Comparison of ENCODE assay signal across 8 mouse cellular contexts in genomic region chr2:110949679-110950431, GRCm38 (mm10). TPM values are rescaled to one million over a fixed set of nuclear protein-coding genes. Genes with fewer than 3 reads are reported as not detected.
DNase-seq lines count a peak whose midpoint lies in the region; ATAC-seq lines count a peak whose summit lies in the region.

No protein-coding gene starts in this region.

- peaks cover 7% of the 10 kb centered on the region; the same call in 1 of the 2 replicates for H3K4me1 ChIP-seq in hindbrain, embryonic 15.5 days (replicated peaks)
- peaks cover 3% of the 10 kb centered on the region; the same call in 1 of the 2 replicates for H3K4me1 ChIP-seq in limb, embryonic 12.5 days (replicated peaks)

- WGBS in hindbrain, embryonic 15.5 days: 4% methylated on average over 20 of the region's 20 CpGs
- 16% methylated on average over 20 of the region's 20 CpGs for WGBS in limb, embryonic 12.5 days

- H3K9me3 ChIP-seq in hindbrain, embryonic 15.5 days: no peaks in the 10 kb centered on the region
- H3K9me3 ChIP-seq in limb, embryonic 12.5 days: no peaks in the 10 kb centered on the region

- H3K9ac ChIP-seq in hindbrain, embryonic 15.5 days: peak overlapping the region; percentile 43
- no peak overlapping the region for H3K9ac ChIP-seq in limb, embryonic 12.5 days (replicated peaks)

- no peaks in the 10 kb centered on the region for H3K27me3 ChIP-seq in hindbrain, embryonic 15.5 days
- no peaks in the 10 kb centered on the region for H3K27me3 ChIP-seq in limb, embryonic 12.5 days

- ATAC-seq in hindbrain, embryonic 15.5 days (ENCODE audit: low FRiP score, low read depth): peak; percentile 93
- peak; percentile 83 for ATAC-seq in limb, embryonic 12.5 days (ENCODE audit: insufficient number of reproducible peaks, insufficient read depth, low FRiP score, low TSS enrichment, low read depth)

- peak; percentile 2 for DNase-seq in adrenal gland, adult 2 months
- no peak for DNase-seq in adrenal gland, adult 8-10 months
- peak; percentile 84 for DNase-seq in cerebellum, adult 9-11 months
- peak; percentile 56 to 66 for DNase-seq in frontal cortex, postnatal 10 days (ENCODE audit: low spot score in 2 of 2)
- DNase-seq in retina, postnatal 7 days (ENCODE audit: low read depth, low spot score): peak; percentile 24
- DNase-seq in thymus, postnatal 36 days: no peak

- H3K36me3 ChIP-seq in hindbrain, embryonic 15.5 days: no peaks in the 10 kb centered on the region
- no peaks in the 10 kb centered on the region for H3K36me3 ChIP-seq in limb, embryonic 12.5 days

- no peak overlapping the region; the same call in 1 of the 2 replicates for H3K27ac ChIP-seq in hindbrain, embryonic 15.5 days (replicated peaks)
- no peak overlapping the region for H3K27ac ChIP-seq in limb, embryonic 12.5 days

- peak overlapping the region; percentile 74 for H3K4me2 ChIP-seq in hindbrain, embryonic 15.5 days
- peak overlapping the region; percentile 53 for H3K4me2 ChIP-seq in limb, embryonic 12.5 days

- H3K4me3 ChIP-seq in hindbrain, embryonic 15.5 days: peak overlapping the region; percentile 44
- H3K4me3 ChIP-seq in limb, embryonic 12.5 days (replicated peaks): peak overlapping the region; percentile 26

RNA-seq across cellular contexts. Expression of gene Ano3, which starts 0.9 kb away (rescaled TPM):
- under 1 TPM; 0.09 to 0.17 TPM for total RNA-seq in adrenal gland, adult 2 months (2021)
- polyA plus RNA-seq in adrenal gland, adult 2 months (2012; rRNA removed): 0.03 TPM in 1 of 2 replicates, not detected in the other
- 1 to 10 TPM in 2 of 4 experiments, under 1 TPM in 2; 0.45 to 1.8 (median 1.2) TPM for total RNA-seq in adrenal gland, adult 8-10 months (2022)
- 1.00 and 1.1 TPM in 2 replicates for polyA plus RNA-seq in hindbrain, embryonic 15.5 days (2015; fragmentation: Nextera tagmentation; extraction: Ambion mirVana)
- 0.21 and 0.23 TPM in 2 replicates for polyA plus RNA-seq in limb, embryonic 12.5 days (2016; fragmentation: Nextera tagmentation; extraction: Ambion mirVana)

Comparison
In these comparisons a context has a peak if more than half of its experiments do, and no peak if none do; other contexts are left out.
1. DNase-seq: peak in adrenal gland, adult 2 months (single experiment), cerebellum, adult 9-11 months (single experiment), frontal cortex, postnatal 10 days (2 of 2) and retina, postnatal 7 days (single experiment); none in adrenal gland, adult 8-10 months (single experiment) and thymus, postnatal 36 days (0 of 2).